Mouse (Mus musculus) spleen, embryonic (tissue): ENCODE data around the gene Myrip.

Experiments used
- CTCF ChIA-PET: fragments of 350-600 bp; sonication (Branson Sonifier 250); formaldehyde crosslinking; loops from one replicate; lab custom pipeline; 2022; lab: Charles Lee

Myrip gene

DNA sequence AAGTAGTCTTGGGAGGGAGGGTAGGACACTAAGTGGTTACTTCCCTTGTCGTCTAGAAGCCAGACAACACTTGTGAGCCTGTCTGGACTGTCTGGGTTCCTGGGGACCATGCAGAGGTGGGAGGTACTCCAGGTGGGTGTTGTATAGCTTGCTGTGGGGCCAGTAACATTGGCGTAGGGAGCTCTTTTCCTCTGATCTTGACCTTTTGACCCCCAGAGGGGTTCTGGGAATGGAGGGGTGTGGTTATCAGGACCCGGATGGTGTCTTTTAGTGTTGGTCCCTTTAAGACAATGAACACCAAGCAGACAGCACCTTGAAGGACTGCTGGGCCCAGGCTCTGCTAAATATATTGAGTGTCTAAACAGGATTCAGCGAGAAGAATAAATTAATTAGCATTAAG lies 36.9 kb downstream of the Myrip start:
- CTCF ChIA-PET: interaction anchor here (0.6 kb wide), 1 partner anchor 16 kb away, joined by 3 read pairs; no protein-coding TSS in a partner anchor

DNA sequence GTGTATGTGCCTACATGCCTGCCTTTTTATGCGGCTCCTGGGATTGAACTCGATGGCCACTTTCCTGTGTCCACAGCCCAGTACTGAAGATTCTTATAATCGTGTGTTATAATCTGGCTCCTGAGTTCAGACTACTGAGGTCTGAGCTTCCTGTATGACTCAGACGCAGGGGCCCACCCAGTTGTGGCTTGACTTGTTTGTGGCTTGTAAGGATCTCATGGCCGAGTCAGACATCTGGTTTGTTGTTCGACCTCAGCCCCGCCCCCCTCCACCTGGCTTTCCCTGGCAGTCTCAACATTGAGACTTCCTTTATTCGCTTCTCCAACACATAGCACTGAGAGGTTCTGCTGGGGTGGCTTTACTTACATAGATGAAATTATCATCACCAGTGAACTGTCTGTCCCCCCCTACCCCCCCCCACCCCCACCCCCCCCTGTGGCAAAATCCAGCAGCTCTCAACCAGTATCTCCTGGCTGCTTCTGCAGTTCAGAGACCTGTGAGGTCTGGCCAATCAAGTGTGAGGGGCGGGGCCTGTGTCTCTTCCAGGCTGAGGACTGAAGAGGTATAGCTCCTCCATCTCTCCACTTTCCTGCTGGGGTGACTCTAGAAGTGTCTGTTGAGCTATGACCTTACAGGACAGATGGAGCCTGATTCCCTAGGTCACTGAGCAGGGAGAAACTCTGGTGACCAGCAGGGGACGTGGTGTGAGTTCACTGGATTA lies 38.8 kb downstream of the Myrip start:
- CTCF ChIA-PET: no interaction called here

DNA sequence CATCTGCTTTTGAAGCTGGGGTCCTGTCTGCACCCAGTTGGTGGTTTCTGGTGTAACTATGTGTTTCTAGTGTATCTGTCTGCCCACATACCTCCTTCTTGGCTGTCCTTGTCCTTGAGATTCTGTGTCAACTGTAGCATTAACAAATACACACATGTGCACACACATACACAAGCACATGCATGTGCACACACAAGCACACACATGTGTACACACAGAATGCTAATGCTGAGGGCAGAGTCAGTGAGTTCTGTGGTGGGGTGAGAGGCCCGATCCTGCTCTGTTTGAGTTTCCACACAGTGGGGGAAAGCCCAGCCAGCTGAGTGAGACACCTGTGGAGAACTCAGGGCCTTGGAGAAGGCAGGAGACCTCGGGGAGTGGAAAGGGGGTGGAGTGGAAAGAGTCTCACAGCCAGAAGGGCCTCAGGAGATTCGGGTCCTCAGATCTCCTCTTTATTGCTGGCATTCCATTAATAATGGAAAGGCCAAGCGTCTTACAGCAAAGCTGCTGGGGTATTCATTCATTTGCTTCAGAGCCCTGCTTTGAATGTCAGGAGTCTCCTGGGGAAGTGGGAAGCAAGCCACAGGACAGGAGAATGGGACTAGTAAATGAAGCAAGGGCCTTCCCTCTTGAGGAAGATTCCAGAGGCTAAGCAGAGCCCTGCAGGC lies 41.9 kb downstream of the Myrip start:
- CTCF ChIA-PET: no interaction called here

DNA sequence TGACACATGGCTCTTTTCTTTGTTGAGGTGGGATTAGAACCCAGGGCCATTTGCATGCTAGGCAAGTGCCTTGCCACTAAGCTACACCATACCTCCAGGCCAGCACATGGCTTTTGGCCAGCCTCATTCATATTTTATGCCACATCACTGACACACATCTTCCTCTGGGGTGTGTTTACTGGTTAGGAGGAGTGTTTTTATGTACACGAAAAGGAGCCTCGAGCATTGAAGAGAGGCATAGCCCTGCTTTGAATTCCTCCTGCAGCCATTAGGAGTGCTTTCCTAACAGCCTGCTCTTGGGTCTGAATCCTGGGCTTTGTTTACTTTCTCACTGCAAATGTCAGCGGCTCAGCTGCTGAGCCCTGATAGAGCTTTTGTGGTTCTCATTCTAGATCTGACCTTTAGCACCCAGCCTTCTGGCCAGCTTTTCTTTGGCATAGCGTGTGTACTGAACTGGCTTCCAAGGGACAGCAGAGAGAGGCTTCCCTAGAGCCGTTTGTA lies 44.4 kb downstream of the Myrip start:
- CTCF ChIA-PET: interaction anchor here (1.0 kb wide), 1 partner anchor 9 kb away, joined by 7 read pairs; no protein-coding TSS in a partner anchor

DNA sequence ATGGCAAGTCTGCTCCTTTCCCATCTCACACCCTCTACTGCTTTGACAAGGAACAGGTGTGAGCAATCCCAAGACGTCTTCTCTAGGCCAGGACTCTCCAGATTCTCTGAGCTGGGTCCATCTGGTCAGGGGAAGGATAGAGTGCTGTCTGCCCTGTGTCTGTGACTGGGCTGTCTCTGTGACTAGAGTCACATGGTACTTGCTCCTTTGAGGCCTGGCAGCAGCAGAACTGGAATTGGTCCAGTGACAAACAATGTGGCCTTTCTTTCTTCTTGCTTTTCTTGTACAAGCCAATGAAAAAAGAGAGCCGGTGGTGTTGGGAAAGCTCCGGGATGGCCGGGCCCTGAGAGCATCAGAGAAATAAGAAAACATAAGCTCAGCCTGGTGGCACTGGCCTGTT lies 47.8 kb downstream of the Myrip start:
- CTCF ChIA-PET: no interaction called here

DNA sequence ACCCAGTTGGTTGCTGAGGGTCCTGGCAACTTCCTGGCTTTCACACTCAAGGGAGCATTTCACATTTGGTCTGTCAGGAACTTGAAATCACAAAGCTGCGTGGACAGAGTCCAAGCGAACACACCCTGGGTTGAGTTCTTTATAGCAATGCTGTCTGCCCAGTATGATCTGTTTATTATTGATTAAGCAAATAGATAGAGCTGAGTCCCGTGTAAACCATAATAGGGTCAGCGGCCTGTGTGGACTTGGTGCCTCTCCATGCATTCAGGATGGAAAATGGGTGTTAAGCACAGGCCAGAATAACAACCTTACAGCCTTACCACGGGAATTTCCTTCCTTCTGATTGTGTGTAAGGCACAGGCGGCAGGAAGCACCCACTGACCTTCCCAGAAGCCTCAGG lies 49.0 kb downstream of the Myrip start:
- CTCF ChIA-PET: no interaction called here

DNA sequence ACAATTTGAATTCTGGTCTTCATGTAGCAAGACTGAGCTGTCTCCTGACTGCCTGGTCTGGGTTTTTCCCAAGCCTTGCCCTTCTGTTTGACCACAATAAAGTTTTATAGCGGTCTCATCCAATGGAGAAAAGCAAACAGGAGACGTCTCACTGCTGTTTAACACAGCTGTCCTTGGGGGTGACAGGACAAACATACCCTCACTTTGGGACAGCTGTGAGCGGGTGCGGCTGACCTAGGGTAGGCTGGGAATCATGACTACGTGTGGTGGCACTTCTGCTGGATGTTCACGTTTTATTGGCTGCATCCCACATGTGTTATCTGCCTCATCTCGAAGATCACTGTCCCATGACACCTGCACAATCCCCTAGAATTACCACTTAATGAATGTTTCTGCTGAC lies 49.7 kb downstream of the Myrip start:
- CTCF ChIA-PET: no interaction called here

DNA sequence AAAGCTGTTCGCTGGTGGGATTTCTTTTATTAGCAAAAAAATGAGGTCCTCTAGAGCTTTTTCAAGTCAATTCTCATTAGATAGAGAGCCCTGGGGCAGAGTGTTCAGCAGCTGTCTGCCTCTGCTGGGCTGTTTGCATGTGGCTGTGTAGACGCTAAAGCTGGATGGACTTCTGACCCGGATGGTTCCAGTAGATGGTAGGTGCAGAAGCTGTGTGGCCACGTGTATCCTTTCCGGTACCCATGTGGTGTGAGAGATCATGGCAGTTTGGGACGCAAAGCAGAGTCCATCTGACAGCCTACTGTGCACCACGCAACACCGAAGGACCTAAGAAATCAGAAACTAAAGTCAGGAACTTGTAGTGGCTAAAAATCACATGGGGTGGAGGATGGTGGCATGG lies 50.2 kb downstream of the Myrip start:
- CTCF ChIA-PET: no interaction called here

DNA sequence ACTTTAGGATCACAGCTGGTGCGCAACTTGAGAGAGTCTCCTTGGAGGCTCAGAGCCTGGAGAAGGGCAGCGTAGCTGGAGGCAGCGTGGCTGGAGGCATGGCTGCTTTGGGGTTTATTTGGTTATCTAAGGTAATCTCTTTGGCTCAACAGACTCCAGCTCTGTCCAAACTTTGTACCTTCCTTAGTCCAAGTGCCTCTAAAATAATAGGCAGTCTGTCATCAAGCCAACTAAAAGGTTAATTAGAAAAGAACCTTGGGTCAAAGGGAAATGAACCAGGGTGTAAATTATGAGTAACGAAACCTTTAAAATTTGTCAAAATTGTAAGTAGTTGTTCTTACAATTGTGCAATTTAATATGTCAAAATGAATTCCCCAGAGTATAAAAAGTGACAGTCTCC lies 51.7 kb downstream of the Myrip start:
- CTCF ChIA-PET: no interaction called here

DNA sequence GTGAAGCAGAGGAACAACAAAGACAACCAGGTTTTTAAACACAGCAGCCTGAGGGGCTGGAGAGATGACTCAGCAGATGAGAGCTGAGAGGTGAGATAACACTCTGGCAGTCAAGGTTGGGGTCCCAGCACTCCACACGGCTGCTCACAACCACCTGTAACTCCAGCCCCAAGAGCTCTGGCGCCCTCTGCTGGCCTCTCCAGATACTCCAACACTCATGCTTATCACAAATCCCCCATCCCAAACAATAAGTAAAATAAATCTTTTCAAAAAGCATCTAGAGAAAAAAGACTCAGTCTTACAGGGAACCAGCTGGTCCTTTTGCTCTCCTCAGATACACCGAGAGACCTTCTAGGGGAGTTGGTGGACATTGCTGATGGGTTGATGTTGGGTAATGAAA lies 52.7 kb downstream of the Myrip start:
- CTCF ChIA-PET: no interaction called here

DNA sequence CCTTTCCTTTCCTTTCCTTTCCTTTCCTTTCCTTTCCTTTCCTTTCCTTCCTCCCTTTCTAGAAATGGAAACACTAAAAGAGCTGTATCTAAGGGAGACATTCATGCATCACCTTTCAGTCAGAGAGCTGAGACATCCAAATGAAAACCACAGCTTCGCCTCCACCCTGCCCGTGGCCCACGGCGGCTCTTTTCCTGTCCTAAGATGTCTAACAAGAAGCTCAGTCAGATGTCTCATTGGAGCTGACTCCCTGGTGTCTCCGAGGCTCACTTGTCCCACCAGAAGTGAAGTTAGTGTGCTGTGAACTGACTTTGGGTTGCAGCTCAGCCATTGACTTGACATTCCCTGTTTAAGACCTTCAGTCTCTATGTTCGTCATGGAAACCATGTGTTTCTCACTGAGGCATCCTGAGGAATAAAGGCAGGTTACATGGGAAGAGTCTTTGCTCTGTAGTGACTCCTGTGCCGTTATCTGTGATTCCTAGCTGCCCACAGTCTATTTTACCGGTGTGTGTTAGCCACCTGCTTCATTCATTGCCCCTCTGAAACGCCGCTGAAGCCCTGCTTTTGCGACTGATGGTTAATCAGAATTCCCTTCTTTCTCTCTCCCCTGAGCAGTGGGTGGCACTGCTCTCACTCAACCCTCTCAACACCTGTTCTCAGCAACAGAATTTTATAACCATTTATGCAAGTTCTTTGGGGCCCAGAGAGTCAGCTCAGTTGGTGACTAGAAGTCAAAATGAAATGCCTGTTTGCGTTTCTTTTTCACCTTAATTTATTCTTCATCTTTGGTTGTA lies 53.4 kb downstream of the Myrip start:
- CTCF ChIA-PET: interaction anchor here (0.7 kb wide), 2 partner anchors 9 to 17 kb away, joined by 3 to 7 read pairs; no protein-coding TSS in a partner anchor

DNA sequence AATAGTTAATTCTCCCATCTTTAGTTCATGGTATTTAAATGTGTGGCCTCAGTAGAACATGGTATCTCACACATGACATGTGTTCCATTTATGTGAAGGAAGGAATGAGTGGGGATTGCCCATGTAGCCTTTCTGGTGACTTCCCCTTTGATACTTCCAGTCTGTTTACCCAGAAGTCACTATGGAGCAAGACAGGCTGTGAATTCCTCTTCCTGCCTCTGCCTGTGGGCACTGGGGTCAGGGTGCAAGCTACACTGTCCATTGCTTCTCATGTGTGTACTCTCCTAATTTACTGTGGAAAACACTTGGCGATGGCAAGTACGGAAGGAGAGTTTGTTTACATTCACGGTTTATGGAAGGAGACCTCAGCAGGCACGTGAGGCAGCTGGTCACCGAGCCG lies 55.2 kb downstream of the Myrip start:
- CTCF ChIA-PET: no interaction called here

DNA sequence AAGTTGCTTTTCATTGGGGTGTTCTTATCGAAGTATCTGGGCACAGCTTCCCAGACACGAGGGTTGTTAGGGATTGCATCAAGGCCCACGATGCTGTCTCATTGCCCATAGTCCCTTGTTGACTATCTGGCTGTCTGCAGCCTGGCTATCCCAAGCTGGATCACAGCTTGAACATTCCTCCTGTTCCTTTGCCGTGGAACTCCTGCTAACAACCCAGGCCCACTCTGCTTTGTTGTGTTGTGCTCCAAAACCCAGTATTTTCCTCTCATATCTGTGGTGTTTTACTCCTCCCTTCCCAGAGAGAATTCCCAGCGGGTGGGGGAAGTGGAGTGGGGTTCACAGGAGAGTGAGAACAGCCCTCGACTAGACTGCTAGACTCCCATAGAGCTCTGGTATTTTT lies 56.7 kb downstream of the Myrip start:
- CTCF ChIA-PET: no interaction called here

DNA sequence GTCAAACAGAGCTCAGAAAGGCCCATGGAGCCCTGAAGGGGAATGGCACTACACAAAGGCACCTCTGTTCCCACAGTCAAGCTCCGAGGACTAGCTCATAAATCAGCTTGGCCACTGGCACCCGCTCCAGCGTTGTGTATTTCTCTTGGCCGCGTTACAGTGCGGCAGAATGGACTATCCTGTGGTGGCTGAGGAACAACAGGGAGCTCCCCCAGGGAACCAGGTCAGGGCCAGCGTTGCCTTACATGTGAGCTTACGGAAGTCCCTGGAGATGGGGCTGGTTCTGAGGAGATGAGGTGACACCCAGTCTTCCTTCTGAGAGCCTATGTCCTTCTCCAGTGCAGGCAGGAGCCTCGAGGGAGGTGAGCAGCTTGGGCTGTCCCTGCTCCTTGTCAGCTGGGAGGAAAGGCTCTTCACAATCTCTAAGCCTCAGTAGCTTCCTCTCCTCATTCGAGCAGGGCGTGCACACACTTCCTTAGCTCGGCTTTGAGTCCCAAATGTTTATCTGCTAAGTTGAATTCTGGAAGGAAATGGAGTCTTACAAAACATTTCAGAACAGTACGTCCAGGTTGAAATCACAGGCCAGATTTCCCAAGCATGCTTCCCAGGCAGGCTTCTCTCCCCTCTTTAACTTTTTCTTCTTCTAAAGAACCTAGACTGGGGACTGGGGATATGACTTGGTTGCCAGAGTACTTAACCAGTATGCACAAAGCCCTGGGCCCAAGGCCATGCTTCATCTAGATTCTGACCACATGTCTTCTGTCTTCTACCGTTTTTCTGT lies 59.3 kb downstream of the Myrip start:
- CTCF ChIA-PET: no interaction called here

DNA sequence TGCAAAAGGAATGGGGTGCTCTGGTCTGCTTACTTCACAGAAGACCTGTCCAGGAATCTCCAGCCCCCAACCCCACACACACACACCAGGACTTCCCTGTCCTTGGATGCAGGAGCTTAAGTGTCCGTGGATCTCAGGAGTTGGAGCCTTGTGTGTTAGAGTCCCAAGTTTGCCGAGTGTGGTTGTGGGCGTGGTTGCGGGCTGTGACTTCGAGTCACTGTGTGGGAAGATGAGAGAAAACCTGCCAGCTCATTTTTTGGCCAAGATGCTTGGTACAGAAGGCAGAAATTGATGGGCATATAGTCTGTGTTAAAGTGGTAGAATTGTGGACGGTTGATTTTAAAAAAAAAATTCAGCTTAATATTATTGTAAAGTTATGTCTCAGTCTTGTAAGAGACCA lies 60.3 kb downstream of the Myrip start:
- CTCF ChIA-PET: no interaction called here

DNA sequence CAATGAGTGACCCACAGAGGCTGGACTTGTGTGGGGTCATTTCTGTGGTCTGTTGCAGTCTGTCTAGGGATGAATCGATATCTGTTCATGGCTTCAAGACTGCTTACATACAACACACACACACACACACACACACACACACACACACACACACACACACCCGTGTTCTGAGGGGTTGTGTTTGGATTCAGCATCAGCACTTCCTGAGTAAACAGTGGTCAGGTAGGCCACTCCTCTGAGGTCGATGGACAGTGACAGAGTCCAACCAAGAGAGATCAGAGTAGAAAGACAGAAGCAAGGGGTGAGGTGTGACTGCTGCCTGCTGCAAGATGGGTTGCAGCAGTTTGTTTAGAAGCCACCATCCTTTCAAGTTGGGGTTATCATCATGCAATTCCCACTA lies 61.4 kb downstream of the Myrip start:
- CTCF ChIA-PET: no interaction called here

DNA sequence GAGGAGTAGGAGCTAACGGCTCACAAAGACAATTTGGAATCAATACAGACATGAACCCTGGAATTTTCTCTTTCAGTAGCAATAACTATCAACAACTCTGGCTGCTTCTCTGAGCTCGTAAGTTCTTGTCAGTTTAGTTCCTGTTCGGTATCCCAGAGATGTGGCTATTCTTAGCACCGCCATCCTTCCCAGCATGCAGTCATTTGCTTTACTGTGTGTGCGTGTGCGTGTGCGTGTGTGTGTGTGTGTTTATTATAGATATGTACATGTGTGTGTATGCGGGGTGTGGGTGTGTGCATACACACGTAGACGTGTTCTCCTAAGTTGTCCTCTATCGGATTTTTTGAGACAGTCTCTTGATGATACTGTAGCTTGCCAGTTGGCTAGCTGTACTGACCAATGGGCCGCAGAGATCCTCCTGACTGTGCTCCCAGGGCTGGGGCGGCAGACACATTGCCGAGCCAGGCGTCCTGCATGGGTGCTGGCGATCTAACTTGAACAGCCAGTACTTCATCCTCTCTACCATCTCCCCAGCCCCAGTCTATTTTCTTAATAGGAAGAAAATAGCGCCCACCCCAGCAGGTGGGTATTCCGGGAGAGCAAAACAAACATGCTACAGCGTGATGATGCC lies 63.5 kb downstream of the Myrip start:
- CTCF ChIA-PET: no interaction called here

DNA sequence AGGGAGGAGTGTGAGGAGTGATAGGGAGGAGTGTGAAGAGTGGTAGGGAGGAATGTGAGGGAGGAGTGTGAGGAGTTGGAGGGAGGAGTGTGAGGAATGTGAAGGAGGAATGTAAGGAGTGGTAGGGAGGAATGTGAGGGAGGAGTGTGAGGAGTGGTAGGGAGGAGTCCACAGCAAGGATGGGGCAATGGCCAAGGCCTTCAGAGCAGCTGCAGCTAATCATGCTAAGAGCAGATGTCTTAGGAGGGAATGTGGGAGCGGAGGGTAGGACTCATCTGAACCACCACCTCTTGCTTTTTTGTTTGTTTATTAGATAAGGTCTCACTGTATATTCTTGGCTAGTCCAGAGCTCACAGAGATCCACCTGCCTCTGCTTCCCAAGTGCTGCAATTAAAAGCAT lies 66.2 kb downstream of the Myrip start:
- CTCF ChIA-PET: no interaction called here

DNA sequence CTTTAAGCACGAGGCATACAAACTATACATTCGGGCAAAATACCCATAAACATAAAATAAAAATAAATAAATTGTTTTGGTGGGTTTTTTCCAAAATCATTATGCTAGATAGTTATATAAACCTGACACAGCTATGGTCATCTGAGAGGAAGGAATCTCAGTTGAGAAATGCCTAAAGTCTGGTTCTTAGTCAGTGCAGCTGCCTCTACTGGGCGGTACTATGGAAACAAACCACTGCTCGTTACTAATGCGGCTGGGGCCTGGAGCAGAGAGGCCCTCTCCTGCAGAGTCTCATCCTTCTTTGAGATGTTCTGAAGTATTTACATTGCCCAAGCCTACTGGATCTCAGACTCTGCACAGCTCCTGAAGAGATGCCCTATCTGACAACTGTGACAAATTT lies 70.3 kb downstream of the Myrip start:
- CTCF ChIA-PET: no interaction called here

DNA sequence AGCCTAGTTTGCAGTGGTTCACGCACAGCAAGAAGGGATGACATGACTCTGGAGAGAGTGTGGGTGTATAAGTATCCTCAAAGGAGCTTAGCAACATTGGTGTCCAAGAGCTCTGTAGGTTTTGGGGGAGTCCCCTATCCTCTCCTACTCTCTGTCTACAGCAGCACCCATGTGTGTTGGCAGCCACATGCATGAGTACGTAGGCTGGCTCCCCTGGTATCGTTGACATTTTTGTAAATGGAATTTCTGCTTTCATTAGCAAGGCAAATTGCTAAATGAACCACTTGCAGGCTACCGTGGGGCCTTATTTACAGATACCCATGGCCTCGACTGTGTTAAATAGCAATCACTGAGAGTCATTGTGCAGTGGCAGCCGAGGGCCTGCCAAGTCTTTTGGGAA lies 71.0 kb downstream of the Myrip start:
- CTCF ChIA-PET: no interaction called here

DNA sequence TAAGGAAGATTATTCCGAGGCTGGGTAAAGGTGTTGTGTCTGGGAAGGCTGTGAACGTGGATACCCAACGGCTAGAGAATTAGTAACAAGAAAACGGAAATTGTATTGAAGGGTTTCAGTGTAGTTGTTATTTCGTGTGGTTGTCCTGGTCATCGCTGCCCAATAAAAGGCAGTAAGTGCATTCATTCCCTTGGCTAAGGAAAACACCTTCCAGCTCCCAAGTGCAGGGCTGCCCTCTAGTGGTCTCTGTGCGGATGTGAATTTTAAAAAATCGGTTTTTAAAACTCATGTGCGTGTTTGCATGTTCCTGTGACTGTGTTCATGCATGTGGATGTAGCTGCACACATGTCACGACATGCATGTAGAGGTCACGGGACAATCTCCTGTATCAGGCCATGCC lies 76.4 kb downstream of the Myrip start:
- CTCF ChIA-PET: no interaction called here
